Mouse (Mus musculus) heart, embryonic 13.5 days (tissue): ENCODE measurements around the gene Hnrnpk. TPM values are rescaled to one million over a fixed set of nuclear protein-coding genes. Genes with fewer than 3 reads are reported as not detected.
"Not testable (repeated sequence)": the region's sequence is repeated elsewhere in the genome, so short reads cannot be mapped to it uniquely, and the experiment has no call there.

Experiments used
- ATAC-seq: fragments of 200-750 bp; cut with Nextera tagmentation; 2 replicates; pipeline ENCODE4 v1.8.0; 2017; ENCODE audit warnings: moderate TSS enrichment; ENCODE audit not compliant: insufficient number of reproducible peaks, low FRiP score, low TSS enrichment; ENCODE audit errors: extremely low read depth
- H3K27ac ChIP-seq: fragments of 300-500 bp; sonication (generic); replicated peaks from 2 replicates; pipeline ENCODE4 v1.5.1; 2015; ENCODE audit warnings: moderate library complexity, mild to moderate bottlenecking, inconsistent platforms
- H3K27me3 ChIP-seq: fragments of 300-500 bp; sonication (generic); replicated peaks from 2 replicates; pipeline ENCODE4 v1.6.1; 2015; ENCODE audit warnings: mild to moderate bottlenecking, inconsistent platforms
- H3K36me3 ChIP-seq: fragments of 300-500 bp; sonication (generic); 2 replicates; pipeline ENCODE4 v1.6.1; 2015; ENCODE audit warnings: mild to moderate bottlenecking, inconsistent platforms
- H3K4me1 ChIP-seq: fragments of 300-500 bp; sonication (generic); 2 replicates; pipeline ENCODE4 v1.6.1; 2015; ENCODE audit warnings: inconsistent platforms
- H3K4me2 ChIP-seq: fragments of 300-500 bp; sonication (generic); 2 replicates; pipeline ENCODE4 v1.6.1; 2015; ENCODE audit warnings: inconsistent platforms, mild to moderate bottlenecking, moderate library complexity
- H3K4me3 ChIP-seq: fragments of 300-500 bp; sonication (generic); 2 replicates; pipeline ENCODE4 v1.5.1; 2015; ENCODE audit warnings: moderate library complexity, mild to moderate bottlenecking, inconsistent platforms
- H3K9ac ChIP-seq: fragments of 300-500 bp; sonication (generic); 2 replicates; pipeline ENCODE4 v1.6.1; 2015; ENCODE audit warnings: inconsistent platforms, mild to moderate bottlenecking, moderate library complexity
- H3K9me3 ChIP-seq: fragments of 300-500 bp; sonication (generic); 2 replicates; pipeline ENCODE4 v1.6.1; 2016; ENCODE audit warnings: inconsistent platforms
- WGBS: fragments of 180-500 bp; shearing (Covaris S2); methylation state at CpG from one replicate; pipeline ENCODE4 v1.1.7; 2015; ENCODE audit warnings: mixed read lengths; 5-methylcytosine and 5-hydroxymethylcytosine counted together
- polyA plus RNA-seq: library from polyadenylated mRNA; unstranded; fragments of >200 nt; fragmentation: Nextera tagmentation; extraction: Ambion mirVana; gene quantifications from 2 replicates; pipeline ENCODE4 v1.2.1, GENCODE M21; 2015

The Hnrnpk gene
- polyA plus RNA-seq, 1 experiment from 2014 or later: 896 TPM

GRCm38 (mm10) chr13:58387948-58388347 lies 15.2 kb downstream of the Hnrnpk start:
- Histone ChIP-seq H3K27me3 (no peaks in the 10 kb centered on the region), H3K4me3 (no peak overlapping the region), H3K4me1 (peaks cover 14% of the 10 kb centered on the region), H3K36me3 (peaks cover 34% of the 10 kb centered on the region), H3K27ac (no peak overlapping the region), H3K4me2 (no peak overlapping the region; the same call in 1 of the 2 replicates), H3K9me3 (no peaks in the 10 kb centered on the region), H3K9ac (no peak overlapping the region)
- 13% methylated on average over 7 of the region's 7 CpGs for WGBS
- ATAC-seq: no peak

- Histone ChIP-seq H3K4me2 (peak overlapping the region; percentile 90), H3K4me1 (peaks cover 14% of the 10 kb centered on the region), H3K9ac (peak overlapping the region; percentile 88), H3K27me3 (no peaks in the 10 kb centered on the region), H3K36me3 (peaks cover 38% of the 10 kb centered on the region), H3K9me3 (peaks cover 10% of the 10 kb centered on the region), H3K27ac (peak overlapping the region; percentile 33; the same call in 1 of the 2 replicates), H3K4me3 (peak overlapping the region; percentile 80)
- ATAC-seq: no peak
- WGBS: 81% methylated on average over 7 of the region's 7 CpGs
Observed at GRCm38 (mm10) chr13:58385547-58385920, 17.6 kb downstream of the Hnrnpk start.

GRCm38 (mm10) chr13:58384779-58385546 lies 18.2 kb downstream of the Hnrnpk start, which contains the start of gene 2210016F16Rik:
Gene 2210016F16Rik (minus strand): TSS chr13:58385225.
- peaks cover 16% of the 10 kb centered on the region for H3K9me3 ChIP-seq
- peak within 1 kb of the TSS; percentile 90 for H3K4me2 ChIP-seq
- H3K27ac ChIP-seq: peak within 1 kb of the TSS; percentile 33; the same call in 1 of the 2 replicates
- no peaks in the 10 kb centered on the region for H3K27me3 ChIP-seq
- peak; percentile 37 for ATAC-seq
- peak within 1 kb of the TSS; percentile 88 for H3K9ac ChIP-seq
- WGBS: 2% methylated on average over 80 of the region's 80 CpGs
- peaks cover 38% of the 10 kb centered on the region for H3K36me3 ChIP-seq
- peak within 1 kb of the TSS; percentile 80 for H3K4me3 ChIP-seq
- peaks cover 14% of the 10 kb centered on the region for H3K4me1 ChIP-seq

- no peak for ATAC-seq
- 45% methylated on average over 11 of the region's 11 CpGs for WGBS
- H3K4me3 ChIP-seq: peak overlapping the region; percentile 80
- no peak overlapping the region for H3K27ac ChIP-seq
- peak overlapping the region; percentile 88 for H3K9ac ChIP-seq
- peaks cover 14% of the 10 kb centered on the region for H3K4me1 ChIP-seq
- no peaks in the 10 kb centered on the region for H3K27me3 ChIP-seq
- peaks cover 21% of the 10 kb centered on the region for H3K9me3 ChIP-seq
- H3K4me2 ChIP-seq: peak overlapping the region; percentile 90
- peaks cover 38% of the 10 kb centered on the region for H3K36me3 ChIP-seq
Observed at GRCm38 (mm10) chr13:58384371-58384770, 18.8 kb downstream of the Hnrnpk start.

GRCm38 (mm10) chr13:58373153-58373470 lies 30.0 kb downstream of the Hnrnpk start:
- Histone ChIP-seq H3K27ac (no peak overlapping the region), H3K4me2 (no peak overlapping the region), H3K4me1 (no peaks in the 10 kb centered on the region), H3K36me3 (no peaks in the 10 kb centered on the region), H3K9ac (no peak overlapping the region), H3K4me3 (no peak overlapping the region), H3K27me3 (no peaks in the 10 kb centered on the region), H3K9me3 (no peaks in the 10 kb centered on the region; the same call in 1 of the 2 replicates)
- WGBS: 72% methylated on average over 2 of the region's 2 CpGs
- no peak for ATAC-seq

- H3K36me3 ChIP-seq: no peaks in the 10 kb centered on the region
- no peaks in the 10 kb centered on the region for H3K27me3 ChIP-seq
- no peaks in the 10 kb centered on the region for H3K4me1 ChIP-seq
- 71% methylated on average over 5 of the region's 5 CpGs for WGBS
- no peak overlapping the region for H3K27ac ChIP-seq
- H3K9me3 ChIP-seq: no peaks in the 10 kb centered on the region; the same call in 1 of the 2 replicates
- H3K4me2 ChIP-seq: no peak overlapping the region
- ATAC-seq: no peak
- no peak overlapping the region for H3K4me3 ChIP-seq
- H3K9ac ChIP-seq: no peak overlapping the region
Observed at GRCm38 (mm10) chr13:58372278-58373152, 30.6 kb downstream of the Hnrnpk start.

GRCm38 (mm10) chr13:58368835-58369234 lies 34.3 kb downstream of the Hnrnpk start:
- H3K4me2 ChIP-seq: no peak overlapping the region
- no peaks in the 10 kb centered on the region for H3K4me1 ChIP-seq
- H3K27me3 ChIP-seq: no peaks in the 10 kb centered on the region
- no peak overlapping the region for H3K4me3 ChIP-seq
- no peak for ATAC-seq
- H3K27ac ChIP-seq: no peak overlapping the region
- WGBS: 63% methylated on average over 4 of the region's 4 CpGs
- H3K9ac ChIP-seq: no peak overlapping the region
- no peaks in the 10 kb centered on the region for H3K9me3 ChIP-seq
- no peaks in the 10 kb centered on the region for H3K36me3 ChIP-seq

- ATAC-seq: no peak
- no peak overlapping the region for H3K4me2 ChIP-seq
- WGBS: 62% methylated on average over 1 of the region's 1 CpGs
- H3K9ac ChIP-seq: no peak overlapping the region
- H3K36me3 ChIP-seq: no peaks in the 10 kb centered on the region
- no peaks in the 10 kb centered on the region for H3K4me1 ChIP-seq
- H3K9me3 ChIP-seq: no peaks in the 10 kb centered on the region
- H3K27me3 ChIP-seq: no peaks in the 10 kb centered on the region
- no peak overlapping the region for H3K4me3 ChIP-seq
- no peak overlapping the region for H3K27ac ChIP-seq
Observed at GRCm38 (mm10) chr13:58367641-58368040, 35.5 kb downstream of the Hnrnpk start.

- Histone ChIP-seq H3K27me3 (no peaks in the 10 kb centered on the region), H3K4me2 (no peak overlapping the region), H3K9me3 (no peaks in the 10 kb centered on the region), H3K4me1 (no peaks in the 10 kb centered on the region), H3K4me3 (no peak overlapping the region), H3K36me3 (no peaks in the 10 kb centered on the region), H3K9ac (no peak overlapping the region), H3K27ac (no peak overlapping the region)
- 82% methylated on average over 3 of the region's 3 CpGs for WGBS
- ATAC-seq: no peak
Observed at GRCm38 (mm10) chr13:58366373-58366772, 36.8 kb downstream of the Hnrnpk start.

- ATAC-seq, H3K27ac ChIP-seq: not testable (repeated sequence)
- WGBS: 74% methylated on average over 8 of the region's 8 CpGs
Observed at GRCm38 (mm10) chr13:58365179-58365578, 38.0 kb downstream of the Hnrnpk start.

GRCm38 (mm10) chr13:58364353-58365175 lies 38.6 kb downstream of the Hnrnpk start:
- no peak for ATAC-seq
- Histone ChIP-seq H3K9me3 (no peaks in the 10 kb centered on the region), H3K36me3 (no peaks in the 10 kb centered on the region), H3K4me2 (no peak overlapping the region), H3K27ac (no peak overlapping the region), H3K9ac (no peak overlapping the region), H3K27me3 (no peaks in the 10 kb centered on the region), H3K4me1 (no peaks in the 10 kb centered on the region), H3K4me3 (no peak overlapping the region)
- 69% methylated on average over 8 of the region's 8 CpGs for WGBS

More at GRCm38 (mm10) chr13:58365179-58365578, 38.0 kb downstream of the Hnrnpk start:
- H3K4me3 ChIP-seq, H3K4me1 ChIP-seq, H3K9ac ChIP-seq, H3K36me3 ChIP-seq, H3K9me3 ChIP-seq, H3K27me3 ChIP-seq, H3K4me2 ChIP-seq: not testable (repeated sequence)
